Mouse (Mus musculus): ENCODE results near the gene Pcnx. TPM values are rescaled to one million over a fixed set of nuclear protein-coding genes. Genes with fewer than 3 reads are reported as not detected.

Pcnx gene
- polyA plus RNA-seq, 1 experiment from 2014 or later: 8.6 TPM

DNA sequence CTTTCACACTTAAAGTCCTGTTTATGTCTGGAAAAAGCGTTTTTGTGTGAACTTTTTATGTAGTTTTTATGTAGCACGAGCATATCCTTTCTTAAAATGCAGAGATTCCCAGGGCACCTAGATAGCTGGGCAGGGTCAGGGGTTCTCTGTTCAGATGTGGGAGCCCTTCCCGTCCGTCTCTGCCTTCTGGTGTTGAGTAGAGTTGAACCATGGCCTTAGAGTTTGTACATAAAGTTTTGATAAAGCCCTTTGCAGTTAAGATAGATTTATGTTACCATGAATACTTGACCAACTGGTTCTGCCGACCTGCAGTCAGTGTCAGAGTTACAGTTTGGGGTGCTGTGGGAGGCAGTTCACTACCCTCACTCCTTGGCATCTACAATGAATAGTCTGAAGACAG is 67.3 kb downstream of the Pcnx start:
- Histone ChIP-seq H3K9me3 (replicated peaks) (no peaks in the 10 kb centered on the region), H3K9ac (no peak overlapping the region), H3K27me3 (no peaks in the 10 kb centered on the region), H3K4me2 (no peak overlapping the region), H3K36me3 (no peaks in the 10 kb centered on the region), H3K4me3 (no peak overlapping the region), H3K27ac (no peak overlapping the region), H3K4me1 (replicated peaks) (peaks cover 12% of the 10 kb centered on the region)
- 79% methylated on average over 5 of the region's 5 CpGs for WGBS
- ATAC-seq (replicated peaks; ENCODE audit: insufficient number of reproducible peaks, insufficient read depth, low FRiP score, low read depth): no peak

DNA sequence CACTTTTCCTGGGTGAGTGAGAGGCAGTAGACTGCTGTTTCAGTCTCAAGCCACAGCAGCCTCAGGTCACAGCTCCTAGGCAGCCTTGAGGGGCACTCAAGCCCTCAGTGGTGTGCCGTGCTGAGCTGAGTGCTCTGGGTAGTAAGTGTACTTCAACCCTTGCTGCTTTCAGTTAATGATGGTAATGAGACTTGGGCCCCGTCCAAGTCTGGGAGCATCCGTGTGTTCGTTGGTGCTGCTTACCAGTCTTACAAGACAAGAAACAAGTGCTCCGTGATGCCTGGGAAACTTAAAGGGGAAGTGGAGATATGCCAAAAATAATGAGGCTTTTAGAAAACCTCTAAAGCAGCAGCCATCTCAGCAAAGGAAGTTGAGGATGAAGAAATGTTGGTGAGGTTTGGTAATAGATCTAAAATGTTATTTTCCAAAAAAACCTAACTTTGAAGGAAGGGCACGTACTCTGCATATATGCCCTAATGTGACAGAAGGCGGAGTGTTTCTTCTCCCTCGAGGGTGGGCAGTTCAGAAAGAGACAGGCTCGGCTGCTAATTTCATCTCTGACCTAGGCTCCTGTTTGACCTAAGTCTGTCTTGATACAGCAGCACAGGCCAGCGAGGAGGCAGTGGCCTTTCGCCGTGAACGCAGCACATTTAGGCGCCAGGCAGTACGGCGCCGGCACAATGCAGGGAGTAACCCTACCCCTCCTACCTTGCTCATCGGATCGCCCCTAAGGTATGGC is 68.0 kb downstream of the Pcnx start:
- no peak overlapping the region for H3K9ac ChIP-seq
- no peaks in the 10 kb centered on the region for H3K27me3 ChIP-seq
- H3K4me2 ChIP-seq: no peak overlapping the region
- peaks cover 10% of the 10 kb centered on the region for H3K4me1 ChIP-seq (replicated peaks)
- no peaks in the 10 kb centered on the region for H3K36me3 ChIP-seq
- WGBS: 70% methylated on average over 19 of the region's 19 CpGs
- H3K4me3 ChIP-seq: no peak overlapping the region
- ATAC-seq (replicated peaks; ENCODE audit: insufficient number of reproducible peaks, insufficient read depth, low FRiP score, low read depth): no peak
- no peak overlapping the region for H3K27ac ChIP-seq
- no peaks in the 10 kb centered on the region for H3K9me3 ChIP-seq (replicated peaks)

DNA sequence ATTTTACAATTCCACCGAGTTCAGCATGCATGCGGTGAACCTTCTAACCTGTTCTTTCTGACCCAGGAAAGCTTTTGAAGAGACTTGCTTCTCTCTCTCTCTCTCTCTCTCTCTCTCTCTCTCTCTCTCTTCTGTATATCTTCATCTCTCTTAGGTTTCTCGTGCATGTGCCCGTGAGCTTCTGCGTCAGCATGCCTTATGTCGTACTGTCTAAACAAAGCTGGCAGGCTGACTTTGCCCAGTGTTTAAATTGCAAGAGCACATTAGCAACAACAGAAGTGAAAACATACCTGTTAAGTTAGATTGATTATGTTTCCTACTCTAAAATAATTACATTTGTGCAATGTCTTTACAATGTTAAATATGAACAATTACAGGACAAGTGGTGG is 68.6 kb downstream of the Pcnx start:
- H3K9me3 ChIP-seq (replicated peaks): no peaks in the 10 kb centered on the region
- H3K27me3 ChIP-seq: no peaks in the 10 kb centered on the region
- no peak overlapping the region for H3K4me3 ChIP-seq
- H3K36me3 ChIP-seq: no peaks in the 10 kb centered on the region
- WGBS: 82% methylated on average over 6 of the region's 6 CpGs
- no peak overlapping the region for H3K27ac ChIP-seq
- no peak overlapping the region for H3K4me2 ChIP-seq
- peaks cover 10% of the 10 kb centered on the region for H3K4me1 ChIP-seq (replicated peaks)
- ATAC-seq (replicated peaks; ENCODE audit: insufficient number of reproducible peaks, insufficient read depth, low FRiP score, low read depth): no peak
- H3K9ac ChIP-seq: no peak overlapping the region

DNA sequence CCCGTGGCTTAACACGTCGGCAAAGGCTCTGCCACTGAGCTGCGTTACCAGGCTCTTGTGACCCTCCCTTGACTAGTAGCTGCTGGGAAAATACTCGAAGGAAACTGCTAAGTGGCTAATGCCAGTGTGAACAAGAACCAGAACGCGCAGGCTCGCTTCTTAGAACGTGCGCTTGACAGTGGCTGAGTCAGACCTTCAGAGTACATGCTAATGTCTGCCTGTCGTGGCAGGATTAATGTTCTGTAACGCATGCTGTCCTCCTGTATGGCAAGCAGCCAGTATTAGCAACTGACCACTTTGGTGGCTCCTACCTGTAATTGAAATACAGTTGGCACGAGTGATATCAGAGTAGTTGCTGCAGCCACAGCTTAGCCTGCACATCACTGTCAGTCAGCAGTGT is 72.2 kb downstream of the Pcnx start:
- Histone ChIP-seq H3K27ac (peak overlapping the region; percentile 60; the same call in 1 of the 2 replicates), H3K4me2 (peak overlapping the region; percentile 25)
- WGBS: 43% methylated on average over 13 of the region's 13 CpGs

DNA sequence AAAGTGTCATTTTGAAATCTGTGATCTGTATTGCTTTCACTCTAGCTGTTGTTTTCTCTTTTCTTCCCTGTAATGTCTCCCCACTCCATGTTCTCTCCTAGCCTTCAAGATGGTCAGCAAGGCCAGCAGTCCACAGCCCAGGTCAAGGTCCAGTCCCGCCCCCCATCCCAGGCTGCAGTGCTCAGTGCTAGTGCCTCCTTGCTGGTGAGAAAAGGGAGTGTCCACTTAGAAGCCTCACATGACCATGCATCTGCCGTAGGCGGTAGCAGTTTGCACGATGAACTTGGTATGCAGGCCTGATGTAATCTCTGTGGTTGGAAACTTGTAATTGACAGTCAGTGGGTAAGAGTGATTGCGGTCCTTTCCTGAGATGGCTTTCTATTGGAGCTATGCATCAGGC is 73.6 kb downstream of the Pcnx start:
- Histone ChIP-seq H3K9me3 (replicated peaks) (no peaks in the 10 kb centered on the region), H3K4me1 (replicated peaks) (peaks cover 11% of the 10 kb centered on the region), H3K4me2 (no peak overlapping the region), H3K36me3 (no peaks in the 10 kb centered on the region), H3K4me3 (no peak overlapping the region), H3K9ac (no peak overlapping the region), H3K27ac (no peak overlapping the region), H3K27me3 (no peaks in the 10 kb centered on the region)
- WGBS: 66% methylated on average over 5 of the region's 5 CpGs
- no peak for ATAC-seq (replicated peaks; ENCODE audit: insufficient number of reproducible peaks, insufficient read depth, low FRiP score, low read depth)

More for the DNA sequence above, 72.2 kb downstream of the Pcnx start:
- Histone ChIP-seq H3K27me3 (no peaks in the 10 kb centered on the region), H3K36me3 (no peaks in the 10 kb centered on the region), H3K9ac (no peak overlapping the region), H3K9me3 (replicated peaks) (no peaks in the 10 kb centered on the region), H3K4me3 (no peak overlapping the region), H3K4me1 (replicated peaks) (peaks cover 14% of the 10 kb centered on the region)
- ATAC-seq (replicated peaks; ENCODE audit: insufficient number of reproducible peaks, insufficient read depth, low FRiP score, low read depth): peak; percentile 50

DNA sequence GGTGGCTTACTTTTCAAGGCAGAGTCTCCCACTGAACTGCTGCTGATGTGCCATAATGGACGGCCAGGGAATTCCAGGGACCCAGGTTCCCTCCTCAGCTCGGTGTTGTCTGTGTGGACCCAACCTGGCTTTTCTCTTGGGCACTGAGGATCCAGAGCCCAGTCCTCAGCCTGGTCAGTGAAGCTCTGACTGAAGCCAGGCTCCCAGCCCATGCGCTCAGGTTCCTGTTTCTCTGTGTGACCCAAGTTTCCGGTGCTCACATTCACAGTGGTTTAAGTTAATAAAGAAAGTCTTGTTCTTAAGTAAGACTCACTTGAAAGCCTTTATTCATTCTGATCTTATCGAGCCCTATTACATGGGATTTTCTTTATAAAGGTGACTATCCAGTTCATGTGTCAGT is 74.7 kb downstream of the Pcnx start:
- no peaks in the 10 kb centered on the region for H3K9me3 ChIP-seq (replicated peaks)
- WGBS: 90% methylated on average over 5 of the region's 5 CpGs
- no peak overlapping the region for H3K4me3 ChIP-seq
- no peaks in the 10 kb centered on the region for H3K36me3 ChIP-seq
- H3K27me3 ChIP-seq: no peaks in the 10 kb centered on the region
- H3K9ac ChIP-seq: no peak overlapping the region
- H3K4me1 ChIP-seq (replicated peaks): peaks cover 11% of the 10 kb centered on the region
- no peak overlapping the region for H3K27ac ChIP-seq
- ATAC-seq (replicated peaks; ENCODE audit: insufficient number of reproducible peaks, insufficient read depth, low FRiP score, low read depth): no peak
- no peak overlapping the region for H3K4me2 ChIP-seq

DNA sequence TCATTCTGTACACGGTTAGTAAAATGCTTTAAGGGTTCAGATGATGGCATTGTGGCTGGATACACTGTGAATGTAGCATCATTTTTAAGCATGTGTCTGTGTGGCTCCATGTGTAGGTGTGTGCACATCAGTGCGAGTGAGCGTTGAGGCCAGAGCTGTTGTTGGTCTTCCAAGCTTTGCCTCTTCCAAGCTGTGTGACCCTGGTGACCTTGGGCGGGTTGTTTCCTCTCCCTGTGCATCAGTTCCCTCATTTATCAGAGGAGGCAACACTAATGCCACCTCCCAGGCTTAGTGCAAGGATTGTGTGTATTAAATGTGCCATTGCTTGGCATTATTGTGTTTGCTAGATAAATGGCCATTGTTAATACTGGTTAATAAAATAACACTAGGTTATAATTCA is 76.2 kb downstream of the Pcnx start:
- Histone ChIP-seq H3K4me3 (no peak overlapping the region), H3K4me1 (replicated peaks) (peaks cover 11% of the 10 kb centered on the region), H3K27me3 (no peaks in the 10 kb centered on the region), H3K4me2 (no peak overlapping the region), H3K9me3 (replicated peaks) (no peaks in the 10 kb centered on the region), H3K36me3 (peaks cover 9% of the 10 kb centered on the region; the same call in 1 of the 2 replicates), H3K9ac (no peak overlapping the region), H3K27ac (no peak overlapping the region)
- WGBS: 63% methylated on average over 4 of the region's 4 CpGs
- ATAC-seq (replicated peaks; ENCODE audit: insufficient number of reproducible peaks, insufficient read depth, low FRiP score, low read depth): no peak

DNA sequence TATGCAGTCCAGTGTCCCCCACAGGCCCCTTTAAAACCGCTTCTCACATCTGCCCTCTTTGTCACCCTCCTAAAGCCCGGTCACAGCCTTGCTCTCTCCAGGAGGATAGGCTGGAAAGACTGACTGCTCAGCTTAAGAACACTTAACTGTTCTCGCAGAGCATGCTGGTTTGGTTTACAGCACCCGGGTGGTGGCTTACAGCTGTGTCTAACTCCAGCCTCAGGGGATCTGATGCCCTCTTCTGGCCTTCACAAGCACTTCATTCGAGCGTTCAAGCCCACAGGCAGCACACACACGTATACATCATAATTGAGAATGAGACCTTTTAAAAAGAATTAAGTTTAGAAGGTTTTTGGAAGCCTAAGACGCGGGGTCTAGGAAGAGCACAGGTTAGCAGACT is 81.4 kb downstream of the Pcnx start:
- Histone ChIP-seq H3K9me3 (replicated peaks) (no peaks in the 10 kb centered on the region), H3K36me3 (peaks cover 12% of the 10 kb centered on the region; the same call in 1 of the 2 replicates), H3K4me3 (no peak overlapping the region), H3K4me2 (no peak overlapping the region), H3K27ac (no peak overlapping the region), H3K27me3 (no peaks in the 10 kb centered on the region), H3K4me1 (replicated peaks) (peaks cover 4% of the 10 kb centered on the region), H3K9ac (no peak overlapping the region)
- 88% methylated on average over 9 of the region's 9 CpGs for WGBS
- no peak for ATAC-seq (replicated peaks; ENCODE audit: insufficient number of reproducible peaks, insufficient read depth, low FRiP score, low read depth)

DNA sequence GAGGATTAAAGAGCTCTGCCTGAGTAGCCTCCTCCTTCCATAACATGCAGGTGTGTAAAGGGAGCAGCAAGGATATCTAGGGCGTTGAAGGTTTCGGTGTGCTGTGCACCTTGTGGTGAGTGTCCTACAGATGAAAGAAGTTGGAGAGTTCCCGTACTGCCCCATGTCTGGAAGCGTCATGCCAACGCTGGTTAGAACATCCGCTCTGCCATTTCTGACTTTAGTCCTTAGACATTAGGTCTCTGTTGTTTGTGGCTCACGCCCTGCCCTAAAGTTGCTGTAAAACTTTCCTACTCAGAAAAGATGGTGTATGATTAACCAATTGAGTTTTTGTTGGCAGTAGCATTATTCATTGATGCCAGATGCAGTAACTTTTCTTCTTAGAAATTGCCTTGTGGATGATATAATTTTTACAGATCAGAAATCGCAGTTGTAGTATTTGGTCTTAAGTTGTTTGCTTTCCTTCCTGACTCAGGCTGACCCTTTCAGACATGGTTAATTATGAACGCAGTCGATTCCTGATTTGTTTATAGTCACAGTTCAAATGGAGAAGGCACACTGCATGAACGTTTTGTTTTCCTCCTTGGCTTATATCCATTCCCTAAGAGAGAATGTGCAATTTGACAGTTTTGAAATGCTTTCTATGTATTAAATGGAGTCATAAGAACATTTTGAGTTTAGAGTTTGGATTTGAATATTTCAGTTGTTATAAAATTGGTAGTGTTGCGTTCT is 83.7 kb downstream of the Pcnx start:
- no peak overlapping the region for H3K9ac ChIP-seq
- no peak overlapping the region for H3K27ac ChIP-seq
- ATAC-seq (replicated peaks; ENCODE audit: insufficient number of reproducible peaks, insufficient read depth, low FRiP score, low read depth): no peak
- no peak overlapping the region for H3K4me3 ChIP-seq
- no peaks in the 10 kb centered on the region for H3K9me3 ChIP-seq (replicated peaks)
- no peaks in the 10 kb centered on the region for H3K27me3 ChIP-seq
- H3K36me3 ChIP-seq: peaks cover 12% of the 10 kb centered on the region; the same call in 1 of the 2 replicates
- peaks cover 4% of the 10 kb centered on the region for H3K4me1 ChIP-seq (replicated peaks)
- no peak overlapping the region for H3K4me2 ChIP-seq
- 73% methylated on average over 12 of the region's 12 CpGs for WGBS

DNA sequence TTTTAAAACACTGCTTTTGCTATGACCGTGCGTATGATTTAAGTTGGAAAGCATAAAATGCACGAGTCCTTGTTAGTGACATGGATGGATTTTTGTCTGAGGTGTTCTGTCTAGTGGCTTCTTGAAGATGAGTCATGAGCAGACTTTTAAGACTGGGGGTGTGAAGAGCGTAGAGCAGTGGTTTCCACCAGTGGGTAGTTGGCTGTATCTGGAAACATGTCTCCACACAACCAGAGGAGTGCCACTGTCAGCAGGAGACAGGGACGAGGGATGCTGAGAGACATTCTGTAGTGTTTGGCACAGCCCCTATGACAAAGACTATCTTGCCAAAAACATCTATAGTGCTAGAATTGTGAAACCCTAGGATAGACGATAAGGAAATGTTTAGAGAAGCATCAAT is 89.2 kb downstream of the Pcnx start:
- Histone ChIP-seq H3K4me2 (no peak overlapping the region), H3K36me3 (peaks cover 19% of the 10 kb centered on the region), H3K9me3 (replicated peaks) (no peaks in the 10 kb centered on the region), H3K4me3 (no peak overlapping the region), H3K9ac (no peak overlapping the region), H3K27me3 (no peaks in the 10 kb centered on the region), H3K27ac (no peak overlapping the region), H3K4me1 (replicated peaks) (peaks cover 3% of the 10 kb centered on the region)
- no peak for ATAC-seq (replicated peaks; ENCODE audit: insufficient number of reproducible peaks, insufficient read depth, low FRiP score, low read depth)
- 84% methylated on average over 6 of the region's 6 CpGs for WGBS

DNA sequence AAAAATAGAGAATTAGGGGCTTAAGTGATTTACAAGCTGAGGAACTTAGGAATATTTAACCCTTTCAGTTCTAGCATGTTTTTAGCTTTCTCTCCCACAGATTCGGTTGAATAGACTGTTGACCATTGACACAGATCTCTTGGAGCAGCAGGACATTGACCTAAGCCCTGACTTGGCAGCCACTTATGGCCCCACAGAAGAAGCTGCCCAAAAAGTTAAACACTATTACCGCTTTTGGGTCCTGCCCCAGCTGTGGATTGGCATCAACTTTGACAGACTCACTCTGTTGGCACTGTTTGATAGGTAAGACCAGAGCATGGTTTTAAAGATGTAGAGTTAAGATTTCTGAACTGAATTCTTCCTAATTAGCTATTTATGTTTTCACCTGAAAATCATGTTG is 90.2 kb downstream of the Pcnx start:
- Histone ChIP-seq H3K9ac (no peak overlapping the region), H3K4me3 (no peak overlapping the region), H3K27ac (no peak overlapping the region), H3K4me1 (replicated peaks) (no peaks in the 10 kb centered on the region), H3K4me2 (no peak overlapping the region), H3K27me3 (no peaks in the 10 kb centered on the region), H3K9me3 (replicated peaks) (no peaks in the 10 kb centered on the region), H3K36me3 (peaks cover 19% of the 10 kb centered on the region)
- WGBS: 92% methylated on average over 2 of the region's 2 CpGs
- no peak for ATAC-seq (replicated peaks; ENCODE audit: insufficient number of reproducible peaks, insufficient read depth, low FRiP score, low read depth)

DNA sequence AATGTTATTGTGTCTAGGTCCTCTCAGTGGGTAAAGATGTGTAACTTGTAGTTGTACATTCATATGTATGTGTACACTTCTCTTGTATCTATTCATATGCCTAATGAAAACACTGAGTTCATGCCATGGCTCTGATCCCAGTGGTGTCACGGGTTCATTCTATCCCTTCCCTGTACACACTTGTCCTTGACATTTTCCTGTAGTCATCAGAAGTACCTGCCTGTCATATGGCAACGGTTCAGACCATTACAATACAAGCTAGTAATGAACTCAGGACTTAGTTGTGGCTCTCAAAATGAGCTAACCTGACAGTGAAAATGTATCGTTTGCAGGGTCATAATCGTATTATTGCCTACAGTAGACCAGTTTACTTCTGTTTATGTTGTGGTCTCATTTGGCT is 98.5 kb downstream of the Pcnx start:
- H3K4me2 ChIP-seq: no peak overlapping the region
- H3K9me3 ChIP-seq (replicated peaks): no peaks in the 10 kb centered on the region
- no peak overlapping the region for H3K4me3 ChIP-seq
- 64% methylated on average over 4 of the region's 4 CpGs for WGBS
- H3K27me3 ChIP-seq: no peaks in the 10 kb centered on the region
- peaks cover 19% of the 10 kb centered on the region for H3K4me1 ChIP-seq (replicated peaks)
- H3K36me3 ChIP-seq: peaks cover 16% of the 10 kb centered on the region; the same call in 1 of the 2 replicates
- no peak overlapping the region for H3K9ac ChIP-seq
- 0 out of 2 replicates have a peak overlapping the region, but pooled peaks have one; percentile 1 for H3K27ac ChIP-seq
- no peak for ATAC-seq (replicated peaks; ENCODE audit: insufficient number of reproducible peaks, insufficient read depth, low FRiP score, low read depth)

All from heart, embryonic 15.5 days (tissue).